Mouse (Mus musculus) kidney, adult 2 months (tissue): ENCODE measurements around the gene Ppp1r14a.

ENCODE experiments used
- CTCF ChIP-seq: fragments of 200-500 bp; conservative IDR thresholded peaks from 2 replicates; pipeline ENCODE4 v1.5.1; 2011; ENCODE audit warnings: low read depth, mild to moderate bottlenecking, control low read depth, low read length, moderate library complexity, mixed read lengths; ENCODE audit not compliant: insufficient read depth, insufficient read length
- POLR2A ChIP-seq: fragments of 200-500 bp; IDR thresholded peaks from one replicate; pipeline ENCODE4 v1.6.1; 2011; ENCODE audit warnings: low read depth, low read length, control low read depth

- TF ChIP-seq CTCF = no peak
- no peak for TF ChIP-seq POLR2A
These were observed 27.1 kb downstream of the Ppp1r14a start for GRCm38 (mm10) chr7:29316137-29316734.
